Mouse (Mus musculus) bone marrow, adult 2 months (tissue): ENCODE results near the gene Aoah. TPM values are rescaled to one million over a fixed set of nuclear protein-coding genes. Genes with fewer than 3 reads are reported as not detected.

Experiments
- H3K27ac ChIP-seq: fragments of 200-500 bp; 2 replicates; pipeline ENCODE4 v1.5.1; 2012; ENCODE audit warnings: low read depth, mild to moderate bottlenecking, control low read depth, inconsistent platforms, low read length; ENCODE audit not compliant: control insufficient read depth, poor library complexity, insufficient read depth
- H3K4me1 ChIP-seq: fragments of 200-500 bp; 2 replicates; pipeline ENCODE4 v1.6.1; 2011; ENCODE audit warnings: low read length; ENCODE audit not compliant: control insufficient read depth, insufficient read depth
- H3K4me3 ChIP-seq: fragments of 200-500 bp; replicated peaks from 2 replicates; pipeline ENCODE3; 2011; ENCODE audit warnings: mild to moderate bottlenecking, low read depth, low read length, control low read depth; ENCODE audit not compliant: control insufficient read depth
- CTCF ChIP-seq: fragments of 200-500 bp; IDR thresholded peaks from 2 replicates; pipeline ENCODE4 v1.5.1; 2011; ENCODE audit warnings: low read length, control low read depth; ENCODE audit not compliant: control insufficient read depth, insufficient read depth
- POLR2A ChIP-seq: fragments of 200-500 bp; IDR thresholded peaks from 2 replicates; pipeline ENCODE4 v1.6.1; 2011; ENCODE audit warnings: low read depth, mild to moderate bottlenecking, control low read depth, low read length, borderline replicate concordance; ENCODE audit not compliant: control insufficient read depth
- WGBS: fragments of 180-500 bp; shearing (Covaris S2); methylation state at CpG from one replicate; pipeline ENCODE4 v1.1.7; 2018; 5-methylcytosine and 5-hydroxymethylcytosine counted together
- polyA plus RNA-seq: library from polyadenylated mRNA; stranded (reverse); fragments of >200 nt; gene quantifications from 2 replicates; pipeline ENCODE4 v1.2.4, GENCODE M21; 2011; ENCODE audit warnings: low replicate concordance; ENCODE audit not compliant: missing spikeins, insufficient read depth, insufficient read length

The Aoah gene
- polyA plus RNA-seq, result 6.8 and 14.6 TPM in 2 replicates

GRCm38 (mm10) chr13:20793901-20794300 lies at the start of gene Aoah:
Gene Aoah (plus strand): TSS chr13:20794113.
- H3K4me3 ChIP-seq, result peak within 1 kb of the TSS; percentile 79
- H3K27ac ChIP-seq, result peak within 1 kb of the TSS; percentile 46
- TF ChIP-seq POLR2A (no peak), CTCF (no peak)
- WGBS, result under 1% methylated on average over 4 of the region's 4 CpGs
- peaks cover 6% of the 10 kb centered on the region for H3K4me1 ChIP-seq

- 2% methylated on average over 1 of the region's 1 CpGs for WGBS
- TF ChIP-seq POLR2A (no peak), CTCF (no peak)
- Histone ChIP-seq H3K27ac (no peak overlapping the region), H3K4me3 (no peak overlapping the region), H3K4me1 (no peaks in the 10 kb centered on the region)
Measured at GRCm38 (mm10) chr13:20754843-20755242, 39.1 kb upstream of the Aoah start.

- H3K27ac ChIP-seq, result no peak overlapping the region
- WGBS, result 64% methylated on average over 5 of the region's 5 CpGs
Measured at GRCm38 (mm10) chr13:20783648-20784047, 10.3 kb upstream of the Aoah start.

GRCm38 (mm10) chr13:20784060-20784459 lies 9.9 kb upstream of the Aoah start:
- no peak overlapping the region for H3K4me3 ChIP-seq
- H3K4me1 ChIP-seq, result peaks cover 11% of the 10 kb centered on the region
- no peak for TF ChIP-seq POLR2A
- no peak for TF ChIP-seq CTCF
- H3K27ac ChIP-seq, result no peak overlapping the region
- WGBS, result 51% methylated on average over 6 of the region's 6 CpGs

More at GRCm38 (mm10) chr13:20783648-20784047, 10.3 kb upstream of the Aoah start:
- TF ChIP-seq CTCF (no peak), POLR2A (no peak)
- Histone ChIP-seq H3K4me1 (peaks cover 11% of the 10 kb centered on the region), H3K4me3 (no peak overlapping the region)

DNA sequence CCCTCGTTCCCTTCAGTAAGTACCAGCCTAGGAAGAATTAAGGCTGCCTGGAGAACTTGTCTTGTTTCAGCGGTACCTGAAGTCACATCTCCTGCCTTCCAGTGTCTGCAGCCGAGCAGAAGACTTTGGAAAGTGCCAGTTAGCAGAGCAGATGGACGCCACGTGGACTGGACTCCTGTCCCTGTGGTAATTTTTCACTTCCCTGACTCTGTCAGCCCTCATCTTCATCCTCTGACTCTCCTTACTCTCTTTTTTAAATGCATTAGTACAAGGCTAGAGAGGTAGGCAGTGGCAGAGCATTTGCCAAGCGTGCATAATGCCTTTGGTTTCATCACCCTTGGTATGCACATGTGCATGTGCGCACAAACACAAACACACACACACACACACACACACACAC lies 8.0 kb upstream of the Aoah start:
- Histone ChIP-seq H3K4me1 (peaks cover 13% of the 10 kb centered on the region), H3K27ac (no peak overlapping the region), H3K4me3 (no peak overlapping the region)
- TF ChIP-seq POLR2A (no peak), CTCF (no peak)
- 78% methylated on average over 7 of the region's 7 CpGs for WGBS

DNA sequence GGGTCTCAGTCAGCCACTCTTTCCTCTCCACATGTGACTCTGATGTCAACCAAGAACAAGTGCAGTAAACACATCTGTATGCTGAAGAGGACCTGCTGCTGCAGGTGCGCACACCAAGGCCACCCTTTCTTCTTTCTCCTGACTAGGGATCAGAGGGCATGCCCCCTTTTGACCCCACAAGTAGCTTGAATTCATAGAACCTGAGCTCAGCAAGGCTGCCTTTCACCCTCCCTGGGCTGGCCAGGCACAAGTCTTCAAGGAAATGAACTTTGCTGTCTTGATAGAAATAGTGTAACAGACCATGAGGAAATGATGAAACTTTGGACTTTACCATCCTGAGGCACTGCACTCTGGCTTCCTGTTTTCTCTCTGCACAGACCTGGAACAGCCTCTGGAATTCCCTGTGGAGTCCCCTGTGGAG lies 7.1 kb upstream of the Aoah start:
- peaks cover 13% of the 10 kb centered on the region for H3K4me1 ChIP-seq
- 57% methylated on average over 1 of the region's 1 CpGs for WGBS
- TF ChIP-seq POLR2A (no peak), CTCF (no peak)
- peak overlapping the region; percentile 28 for H3K27ac ChIP-seq
- H3K4me3 ChIP-seq, result no peak overlapping the region

DNA sequence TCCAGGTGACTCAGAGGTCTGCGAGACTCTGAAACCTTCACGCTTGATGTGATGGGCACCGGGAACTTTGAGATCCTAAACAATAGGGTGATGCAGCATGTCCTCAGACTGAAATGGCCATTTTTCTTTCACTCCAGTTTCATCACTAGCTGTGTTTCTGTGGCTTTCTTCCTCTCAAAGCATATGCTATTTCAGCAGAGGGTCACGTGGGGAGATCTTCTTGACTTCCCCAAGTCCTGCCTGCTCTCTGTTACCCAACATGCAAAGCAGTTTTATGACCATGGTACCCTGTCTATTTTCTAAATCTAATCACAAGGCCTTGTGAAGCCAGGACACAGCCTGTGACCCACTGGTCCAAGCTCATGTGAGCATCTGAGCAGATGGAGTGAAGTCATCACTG lies 6.0 kb upstream of the Aoah start:
- WGBS, result 47% methylated on average over 4 of the region's 4 CpGs
- TF ChIP-seq POLR2A (no peak), CTCF (no peak)
- Histone ChIP-seq H3K4me1 (peaks cover 16% of the 10 kb centered on the region), H3K27ac (peak overlapping the region; percentile 43; the same call in 1 of the 2 replicates), H3K4me3 (no peak overlapping the region)

- WGBS, result 74% methylated on average over 3 of the region's 3 CpGs
- Histone ChIP-seq H3K27ac (no peak overlapping the region), H3K4me3 (no peak overlapping the region), H3K4me1 (peaks cover 7% of the 10 kb centered on the region; the same call in 1 of the 2 replicates)
- TF ChIP-seq POLR2A (no peak), CTCF (no peak)
Measured at GRCm38 (mm10) chr13:20796651-20797050, 2.7 kb downstream of the Aoah start.

DNA sequence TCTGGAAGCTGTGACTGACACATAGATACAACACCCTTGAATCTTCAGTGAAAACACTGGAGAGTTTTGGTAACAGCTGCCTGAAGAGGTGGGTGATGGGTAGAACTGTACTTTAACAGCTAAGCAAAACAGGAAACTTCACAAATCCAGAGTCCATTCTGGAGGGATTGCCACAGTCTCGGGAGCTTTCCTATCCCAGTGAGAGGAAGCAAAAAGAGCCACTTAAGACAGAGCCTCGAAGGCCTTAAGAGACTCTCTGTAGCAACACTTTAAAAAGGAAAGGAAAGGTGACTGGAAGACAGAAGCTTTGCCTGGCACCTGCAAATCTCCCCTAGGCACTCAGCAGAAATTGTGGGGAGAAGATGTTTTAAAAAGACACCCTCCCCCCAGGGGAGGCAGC lies 4.6 kb downstream of the Aoah start:
- 10% methylated on average over 2 of the region's 2 CpGs for WGBS
- Histone ChIP-seq H3K4me1 (peaks cover 3% of the 10 kb centered on the region; the same call in 1 of the 2 replicates), H3K27ac (no peak overlapping the region)

More for the DNA sequence above, 4.6 kb downstream of the Aoah start:
- H3K4me3 ChIP-seq, result no peak overlapping the region
- no peak for TF ChIP-seq CTCF
- no peak for TF ChIP-seq POLR2A
